Mouse (Mus musculus): ENCODE measurements at regions not wholly inside any gene's neighbourhood (a gene's known extent, or its start where the extent isn't known, plus 50 kb on each side); places are given as distances from the start of the nearest gene placed in this dataset.

GRCm38 (mm10) chr4:124086254-124086653, 168.4 kb upstream of the 4930535I16Rik start:
- DNase-seq (ENCODE audit: low spot score in 2 of 2) = no peak

DNA sequence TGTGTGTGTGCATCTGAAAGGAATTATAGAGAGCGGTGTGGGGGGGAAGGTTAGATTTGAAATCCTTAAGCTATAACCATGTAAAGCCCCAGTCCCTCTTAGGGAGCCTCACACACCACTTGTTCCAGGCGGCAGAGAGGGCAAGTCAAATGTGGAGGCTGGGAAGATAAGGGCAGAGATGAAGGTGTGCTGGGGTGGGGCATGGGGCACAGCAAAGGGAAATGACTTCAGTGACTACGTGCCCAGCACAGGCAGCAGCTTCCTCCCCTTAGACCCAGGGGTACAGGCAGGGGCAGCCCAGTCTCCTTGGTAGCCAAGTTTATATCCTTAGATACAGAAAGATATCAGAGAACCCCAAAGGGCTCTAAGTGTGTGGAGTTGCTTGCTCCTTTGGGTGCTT, 161.8 kb upstream of the 4930535I16Rik start:
- DNase-seq (ENCODE audit: low spot score in 2 of 2) = no peak

DNA sequence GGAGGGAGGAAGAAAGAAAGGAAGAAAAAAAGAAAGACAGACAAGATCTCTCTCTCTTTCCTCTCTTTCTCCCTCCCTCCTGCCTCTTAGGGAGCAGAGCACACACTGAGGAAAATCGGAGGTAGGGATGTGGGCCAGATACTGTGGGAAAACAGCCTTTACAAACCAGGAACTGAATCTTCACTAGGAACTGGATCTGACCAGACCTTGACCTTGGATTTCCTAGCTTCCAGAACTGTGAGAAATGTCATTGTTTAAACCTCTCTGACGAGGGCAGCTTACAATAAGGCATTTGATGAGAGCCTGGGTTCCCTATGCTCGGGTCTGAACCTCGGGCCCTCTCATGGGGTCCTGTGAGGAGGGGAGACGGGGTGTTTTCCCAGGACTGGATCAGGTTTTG, 157.7 kb upstream of the 4930535I16Rik start:
- no peak for DNase-seq (ENCODE audit: low spot score in 2 of 2)

DNA sequence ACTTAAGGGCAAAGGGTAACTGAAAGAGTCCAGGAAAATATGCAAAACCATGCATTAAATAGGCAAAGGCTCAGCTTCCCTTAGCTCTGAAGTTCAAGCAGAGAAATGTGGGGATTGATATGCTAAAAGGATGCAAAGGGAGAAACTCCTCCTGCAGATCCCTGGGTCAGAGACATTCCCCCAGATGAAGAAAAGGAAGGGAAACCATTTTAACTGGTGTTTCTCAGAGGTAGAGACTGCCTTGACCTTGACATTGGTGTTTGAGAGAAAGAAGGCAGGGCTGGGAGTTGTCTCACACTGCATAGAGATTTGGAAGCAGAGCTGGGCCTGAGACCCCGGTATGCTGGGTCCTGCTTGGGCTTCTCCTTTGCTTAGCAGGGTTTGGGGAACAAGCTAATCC, 155.8 kb upstream of the 4930535I16Rik start:
- no peak for DNase-seq (ENCODE audit: low spot score in 2 of 2)

- no peak for DNase-seq (ENCODE audit: low spot score in 2 of 2)
Observed at GRCm38 (mm10) chr4:124064601-124065000, 146.8 kb upstream of the 4930535I16Rik start.

- DNase-seq (ENCODE audit: low spot score in 2 of 2) = no peak
Observed at GRCm38 (mm10) chr4:124063269-124064100, 145.7 kb upstream of the 4930535I16Rik start.

DNA sequence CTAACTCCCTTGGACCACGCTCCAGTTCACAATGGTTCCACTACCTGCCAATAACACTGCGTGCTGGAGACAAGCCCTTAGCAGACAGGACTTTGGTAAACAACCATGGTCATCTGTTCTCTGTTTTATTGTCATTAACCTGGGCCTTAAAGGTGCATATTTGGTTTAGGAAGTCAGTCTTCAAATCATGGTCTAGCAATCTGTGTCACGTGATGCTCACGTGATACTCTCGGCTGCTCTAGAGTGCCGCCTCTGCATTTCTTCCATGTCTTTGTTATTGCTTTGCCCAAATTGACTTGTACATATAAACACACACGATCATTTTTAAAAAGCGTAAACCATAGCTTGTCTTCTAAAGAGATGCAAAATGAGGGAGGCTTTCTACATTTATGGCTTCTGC, 139.8 kb upstream of the 4930535I16Rik start:
- DNase-seq (ENCODE audit: low spot score in 2 of 2) = no peak

DNA sequence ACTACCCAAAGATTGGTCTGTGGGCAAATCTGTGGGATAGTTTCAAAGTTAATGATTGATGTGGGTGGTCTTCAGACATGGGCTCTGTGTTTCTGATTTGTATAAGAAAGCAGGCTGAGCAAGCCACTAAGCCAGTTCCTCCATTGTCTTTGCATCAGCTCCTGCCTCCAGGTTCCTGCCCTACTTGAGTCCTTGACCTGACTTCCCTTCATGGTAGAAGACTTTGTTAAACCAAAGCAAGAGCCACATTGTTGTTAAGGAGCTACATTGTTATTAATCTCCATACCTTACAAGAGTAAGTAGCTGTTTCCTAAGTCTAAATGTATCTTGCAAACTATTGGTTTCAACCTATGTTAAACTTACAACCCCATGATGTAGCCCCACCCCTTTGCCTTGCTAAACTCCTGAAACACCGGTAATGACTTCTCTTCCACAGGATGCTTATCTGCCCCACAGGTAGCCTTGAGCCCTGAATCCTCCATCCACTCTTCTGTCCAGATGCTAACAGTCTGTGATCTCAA, 136.5 kb upstream of the 4930535I16Rik start:
- no peak for DNase-seq (ENCODE audit: low spot score in 2 of 2)

DNA sequence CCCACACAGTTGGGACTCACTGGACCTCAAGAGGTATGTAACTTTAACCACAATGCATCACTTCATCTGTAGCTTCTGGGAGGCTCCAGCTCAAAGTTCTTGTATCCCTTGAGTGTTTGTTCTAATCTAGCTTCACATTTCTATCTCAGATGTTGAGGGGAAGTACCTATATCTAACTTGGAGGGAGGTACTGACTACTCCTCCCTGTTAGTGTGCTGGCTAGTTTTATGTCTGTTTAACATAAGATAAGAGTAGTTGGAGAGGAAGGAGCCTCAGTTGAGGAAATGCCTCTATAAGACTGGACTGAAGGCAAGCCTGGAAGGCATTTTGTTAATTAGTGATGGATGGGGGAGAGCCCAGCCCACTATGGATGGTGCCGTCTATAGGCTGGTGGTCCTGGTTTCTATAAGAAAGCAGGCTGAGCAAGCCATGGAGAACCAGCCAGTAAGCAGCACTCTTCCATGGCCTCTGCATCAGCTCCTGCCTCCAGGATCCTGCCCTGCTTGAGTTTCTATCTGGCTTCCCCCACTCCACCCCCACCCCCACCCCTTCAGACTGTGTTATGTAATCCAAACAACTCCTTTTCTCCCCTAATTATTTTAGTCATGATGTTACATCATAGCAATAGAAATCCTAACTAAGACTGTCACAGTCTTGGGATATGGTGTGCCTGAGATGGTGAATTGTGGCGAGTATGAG, 135.7 kb upstream of the 4930535I16Rik start:
- no peak for DNase-seq (ENCODE audit: low spot score in 2 of 2)

DNA sequence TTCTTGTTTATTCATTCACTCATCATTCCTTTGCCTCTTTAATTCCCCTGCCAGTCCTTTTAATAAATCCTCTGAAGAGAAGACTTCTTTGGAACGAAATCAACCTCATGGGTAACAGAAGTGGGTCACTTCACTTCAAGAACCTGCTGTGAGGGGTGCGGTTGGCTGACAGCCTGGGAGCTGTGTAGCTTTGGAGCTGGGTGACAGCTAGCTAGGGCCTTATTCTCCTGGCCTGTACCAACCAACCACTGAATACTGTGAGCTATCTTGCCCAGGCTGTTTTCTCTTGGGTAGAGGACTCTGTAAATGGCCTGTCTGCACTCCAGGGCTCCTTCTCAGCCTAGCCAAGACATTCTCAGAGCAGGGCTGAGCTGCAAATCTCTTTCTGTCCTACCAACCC, 134.6 kb upstream of the 4930535I16Rik start:
- no peak for DNase-seq (ENCODE audit: low spot score in 2 of 2)

GRCm38 (mm10) chr4:124048348-124048831, 130.6 kb upstream of the 4930535I16Rik start:
- no peak for DNase-seq (ENCODE audit: low spot score in 2 of 2)

- DNase-seq (ENCODE audit: low spot score in 2 of 2) = no peak
Observed at GRCm38 (mm10) chr4:124047898-124048297, 130.1 kb upstream of the 4930535I16Rik start.

GRCm38 (mm10) chr4:124036483-124036882, 118.7 kb upstream of the 4930535I16Rik start:
- DNase-seq (ENCODE audit: low spot score in 2 of 2) = no peak

GRCm38 (mm10) chr4:124035657-124036061, 117.8 kb upstream of the 4930535I16Rik start:
- DNase-seq (ENCODE audit: low spot score in 2 of 2) = no peak

DNA sequence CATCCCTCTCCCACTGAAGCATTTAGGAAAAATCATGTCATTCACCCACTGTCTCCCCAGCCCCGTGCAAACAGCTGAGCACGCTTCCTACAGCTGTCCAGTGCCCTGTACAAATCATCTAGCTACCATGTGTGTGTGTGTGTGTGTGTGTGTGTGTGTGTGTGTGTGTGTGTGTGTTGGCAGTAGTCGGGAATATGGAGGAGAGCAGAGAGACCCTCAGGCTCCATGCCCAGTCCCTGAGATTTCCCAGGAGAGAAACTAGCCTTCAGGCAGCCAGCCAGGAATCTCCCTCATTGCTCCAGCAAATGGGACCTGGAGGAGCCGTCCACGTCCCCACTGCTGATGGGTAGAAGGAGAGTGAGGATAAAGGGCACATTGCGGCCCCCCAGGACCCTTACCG, 117.4 kb upstream of the 4930535I16Rik start:
- no peak for DNase-seq (ENCODE audit: low spot score in 2 of 2)

DNA sequence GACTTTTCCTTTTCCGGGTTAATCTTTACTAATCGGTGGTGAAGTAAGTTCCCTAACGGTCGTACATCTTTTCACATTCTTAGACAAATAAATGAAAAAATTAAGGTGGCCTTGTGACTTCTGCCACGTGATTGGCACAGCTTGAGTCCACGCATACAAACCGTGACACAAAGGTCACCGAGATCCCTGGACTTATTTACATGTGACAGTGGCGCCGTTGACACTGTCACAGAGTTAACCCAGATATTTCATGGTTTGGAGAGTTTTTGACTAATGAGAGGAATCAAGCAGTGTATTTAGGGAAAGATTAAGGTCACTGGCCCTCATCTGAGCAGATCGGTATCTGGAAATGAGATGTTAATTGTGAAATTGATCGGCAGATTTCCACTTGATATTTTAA, 110.2 kb upstream of the 4930535I16Rik start:
- no peak for DNase-seq (ENCODE audit: low spot score in 2 of 2)

- DNase-seq (ENCODE audit: low spot score in 2 of 2) = no peak
Observed at GRCm38 (mm10) chr4:124016401-124016800, 98.6 kb upstream of the 4930535I16Rik start.

- DNase-seq (ENCODE audit: low spot score in 2 of 2) = no peak
Observed at GRCm38 (mm10) chr4:124015323-124015722, 97.5 kb upstream of the 4930535I16Rik start.

DNA sequence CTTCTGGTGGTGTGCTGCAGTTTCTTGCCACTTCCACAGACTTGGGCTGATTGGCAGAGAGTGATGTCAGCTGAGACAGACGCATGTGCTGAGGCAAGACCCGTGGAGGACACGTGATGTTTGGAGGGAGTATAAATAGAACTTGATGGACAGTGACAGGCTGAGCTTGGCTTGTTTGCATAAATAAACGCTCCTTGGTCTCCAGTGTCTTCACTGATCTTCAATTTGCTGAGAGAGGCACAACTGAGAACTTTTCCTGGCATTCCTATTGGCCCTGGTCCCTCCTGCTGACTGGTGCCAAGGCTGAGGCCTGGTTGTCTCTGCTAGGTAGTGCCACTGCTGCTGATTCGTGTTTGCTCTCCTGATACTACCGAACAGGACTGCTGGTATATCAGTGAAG, 94.6 kb upstream of the 4930535I16Rik start:
- no peak for DNase-seq (ENCODE audit: low spot score in 2 of 2)

GRCm38 (mm10) chr4:124008725-124009124, 90.9 kb upstream of the 4930535I16Rik start:
- DNase-seq (ENCODE audit: low spot score in 2 of 2) = no peak

- DNase-seq (ENCODE audit: low spot score in 2 of 2) = no peak
Observed at GRCm38 (mm10) chr4:124005626-124006315, 87.9 kb upstream of the 4930535I16Rik start.

- no peak for DNase-seq (ENCODE audit: low spot score in 2 of 2)
Observed at GRCm38 (mm10) chr4:124002760-124003159, 84.9 kb upstream of the 4930535I16Rik start.

All from adrenal gland, postnatal 4 days (tissue).